Mouse (Mus musculus) cerebellum, adult (tissue): ENCODE results near the gene Slc6a12.

ENCODE experiments used
- ATAC-seq: cut with Nextera tagmentation; 2 replicates; pipeline ENCODE4 v1.9.2; 2017; ENCODE audit warnings: mild to moderate bottlenecking, moderate library complexity, mixed read lengths; ENCODE audit not compliant: insufficient number of reproducible peaks, low FRiP score, low TSS enrichment

Gene Slc6a12

GRCm38 (mm10) chr6:121343026-121343770 is at the start of gene Slc6a12:
Gene Slc6a12, plus strand, starts transcription at chr6:121343076.
- ATAC-seq = no peak

GRCm38 (mm10) chr6:121299317-121299716 is 43.6 kb upstream of the Slc6a12 start:
- ATAC-seq = no peak

GRCm38 (mm10) chr6:121299954-121300353 is 42.9 kb upstream of the Slc6a12 start, which contains the start of gene Slc6a13:
Gene Slc6a13, plus strand, starts transcription at chr6:121300227.
- ATAC-seq = no peak

- no peak for ATAC-seq
These were observed 42.4 kb upstream of the Slc6a12 start for GRCm38 (mm10) chr6:121300504-121300903.

- ATAC-seq = no peak
These were observed 39.2 kb upstream of the Slc6a12 start for GRCm38 (mm10) chr6:121303466-121304220.

- no peak for ATAC-seq
These were observed 38.2 kb upstream of the Slc6a12 start for GRCm38 (mm10) chr6:121304630-121305029.

- no peak for ATAC-seq
These were observed 37.3 kb upstream of the Slc6a12 start for GRCm38 (mm10) chr6:121305571-121305970.

- no peak for ATAC-seq
These were observed 31.9 kb upstream of the Slc6a12 start for GRCm38 (mm10) chr6:121310984-121311383.

- no peak for ATAC-seq
These were observed 23.8 kb upstream of the Slc6a12 start for GRCm38 (mm10) chr6:121319099-121319498.

- no peak for ATAC-seq
These were observed 20.3 kb upstream of the Slc6a12 start for GRCm38 (mm10) chr6:121322381-121323110.

- ATAC-seq = no peak
These were observed 17.6 kb upstream of the Slc6a12 start for GRCm38 (mm10) chr6:121325298-121325697.

GRCm38 (mm10) chr6:121325740-121326139 is 17.1 kb upstream of the Slc6a12 start:
- no peak for ATAC-seq

GRCm38 (mm10) chr6:121326486-121327069 is 16.3 kb upstream of the Slc6a12 start:
- no peak for ATAC-seq

- peak; percentile 62 for ATAC-seq
These were observed 14.4 kb upstream of the Slc6a12 start for GRCm38 (mm10) chr6:121328417-121328884.

- ATAC-seq = no peak
These were observed 12.9 kb upstream of the Slc6a12 start for GRCm38 (mm10) chr6:121329848-121330508.

GRCm38 (mm10) chr6:121335841-121336240 is 7.0 kb upstream of the Slc6a12 start:
- no peak for ATAC-seq

GRCm38 (mm10) chr6:121336558-121336957 is 6.3 kb upstream of the Slc6a12 start:
- ATAC-seq = no peak

- ATAC-seq = no peak
These were observed 5.6 kb upstream of the Slc6a12 start for GRCm38 (mm10) chr6:121337229-121337628.

GRCm38 (mm10) chr6:121337770-121338518 is 4.9 kb upstream of the Slc6a12 start:
- peak; percentile 54 for ATAC-seq
